Mouse (Mus musculus) bone marrow macrophage, adult 2 months (primary cell): ENCODE measurements at regions not wholly inside any gene's neighbourhood (a gene's known extent, or its start where the extent isn't known, plus 50 kb on each side); places are given as distances from the start of the nearest gene placed in this dataset.

Experiments used
- CTCF ChIP-seq: IDR thresholded peaks from 2 replicates; pipeline ENCODE4 v1.5.1; 2012; ENCODE audit warnings: low read depth, mild to moderate bottlenecking, low read length, moderate library complexity
- POLR2A ChIP-seq: IDR thresholded peaks from 2 replicates; pipeline ENCODE4 v1.6.1; 2012; ENCODE audit warnings: mild to moderate bottlenecking, low read depth, low read length, borderline replicate concordance

DNA sequence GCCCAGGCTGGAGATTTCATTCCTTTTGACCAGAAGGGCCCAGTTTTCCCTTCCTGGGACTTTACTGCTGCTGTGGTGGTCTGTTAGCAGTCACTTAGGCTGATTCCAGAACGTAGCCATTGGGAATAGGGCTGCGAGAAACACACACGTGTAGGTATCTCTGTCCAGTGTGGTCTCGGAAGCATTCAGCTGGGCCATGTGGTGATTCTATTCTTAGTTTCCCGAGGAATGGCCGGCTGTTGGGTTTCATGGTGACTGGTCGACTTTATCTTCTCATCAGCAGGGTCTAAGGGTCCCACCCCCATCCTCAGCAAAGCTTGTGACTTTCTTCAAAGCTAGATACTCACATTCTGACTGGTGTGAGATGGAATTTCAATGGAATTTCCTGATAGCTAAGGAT lies 59.2 kb upstream of the Tmpo start:
- TF ChIP-seq CTCF = no peak
- no peak for TF ChIP-seq POLR2A
